Mouse (Mus musculus) embryonic facial prominence, embryonic 13.5 days (tissue): ENCODE measurements around the gene Notch3. TPM values are rescaled to one million over a fixed set of nuclear protein-coding genes. Genes with fewer than 3 reads are reported as not detected.
"Not testable (repeated sequence)": the region's sequence is repeated elsewhere in the genome, so short reads cannot be mapped to it uniquely, and the experiment has no call there.

Experiments
- ATAC-seq: fragments of 200-750 bp; cut with Nextera tagmentation; 2 replicates; pipeline ENCODE4 v1.8.0; 2017; ENCODE audit warnings: low read depth; ENCODE audit not compliant: insufficient number of reproducible peaks, insufficient read depth, low FRiP score, low TSS enrichment
- H3K27ac ChIP-seq: fragments of 300-500 bp; sonication (generic); 2 replicates; pipeline ENCODE4 v1.5.1; 2015; ENCODE audit warnings: moderate library complexity, mild to moderate bottlenecking, inconsistent platforms
- H3K27me3 ChIP-seq: fragments of 300-500 bp; sonication (generic); 2 replicates; pipeline ENCODE4 v1.6.1; 2015; ENCODE audit warnings: mild to moderate bottlenecking, inconsistent platforms
- H3K36me3 ChIP-seq: fragments of 300-500 bp; sonication (generic); 2 replicates; pipeline ENCODE4 v1.6.1; 2015; ENCODE audit warnings: mild to moderate bottlenecking, inconsistent platforms
- H3K4me1 ChIP-seq: fragments of 300-500 bp; sonication (generic); 2 replicates; pipeline ENCODE4 v1.6.1; 2015; ENCODE audit warnings: inconsistent platforms
- H3K4me2 ChIP-seq: fragments of 300-500 bp; sonication (generic); 2 replicates; pipeline ENCODE4 v1.6.1; 2015; ENCODE audit warnings: moderate library complexity, mild to moderate bottlenecking, inconsistent platforms
- H3K4me3 ChIP-seq: fragments of 300-500 bp; sonication (generic); 2 replicates; pipeline ENCODE4 v1.5.1; 2015; ENCODE audit warnings: mild to moderate bottlenecking, inconsistent platforms
- H3K9ac ChIP-seq: fragments of 300-500 bp; sonication (generic); 2 replicates; pipeline ENCODE4 v1.6.1; 2015; ENCODE audit warnings: mild to moderate bottlenecking, inconsistent platforms
- H3K9me3 ChIP-seq: fragments of 300-500 bp; sonication (generic); 2 replicates; pipeline ENCODE4 v1.6.1; 2016; ENCODE audit warnings: inconsistent platforms
- WGBS: fragments of 180-500 bp; shearing (Covaris S2); methylation state at CpG from one replicate; pipeline ENCODE4 v1.1.7; 2015; ENCODE audit warnings: mixed read lengths; 5-methylcytosine and 5-hydroxymethylcytosine counted together
- polyA plus RNA-seq: library from polyadenylated mRNA; unstranded; fragments of >200 nt; fragmentation: Nextera tagmentation; extraction: Ambion mirVana; gene quantifications from 2 replicates; pipeline ENCODE4 v1.2.1, GENCODE M21; 2015

Gene Notch3
- polyA plus RNA-seq, 1 experiment from 2014 or later: 16.1 TPM

- WGBS: 59% methylated on average over 2 of the region's 2 CpGs
- Histone ChIP-seq H3K36me3 (no peaks in the 10 kb centered on the region), H3K27me3 (peaks cover 17% of the 10 kb centered on the region; the same call in 1 of the 2 replicates), H3K27ac (no peak overlapping the region), H3K4me2 (no peak overlapping the region), H3K4me3 (no peak overlapping the region), H3K9ac (no peak overlapping the region), H3K9me3 (no peaks in the 10 kb centered on the region), H3K4me1 (peaks cover 11% of the 10 kb centered on the region)
- no peak for ATAC-seq
Measured at GRCm38 (mm10) chr17:32106358-32106757, 60.3 kb downstream of the Notch3 start.

GRCm38 (mm10) chr17:32103054-32103453 lies 63.6 kb downstream of the Notch3 start:
- WGBS: 21% methylated on average over 4 of the region's 4 CpGs
- Histone ChIP-seq H3K4me1 (peaks cover 12% of the 10 kb centered on the region), H3K4me2 (no peak overlapping the region), H3K4me3 (no peak overlapping the region), H3K27me3 (peaks cover 37% of the 10 kb centered on the region), H3K27ac (no peak overlapping the region), H3K36me3 (no peaks in the 10 kb centered on the region), H3K9me3 (no peaks in the 10 kb centered on the region), H3K9ac (no peak overlapping the region)
- ATAC-seq: no peak

- Histone ChIP-seq H3K27ac (no peak overlapping the region), H3K27me3 (peaks cover 40% of the 10 kb centered on the region), H3K9me3 (no peaks in the 10 kb centered on the region), H3K4me2 (peak overlapping the region; percentile 96), H3K36me3 (no peaks in the 10 kb centered on the region), H3K4me1 (peaks cover 12% of the 10 kb centered on the region), H3K9ac (peak overlapping the region; percentile 70), H3K4me3 (peak overlapping the region; percentile 52)
- WGBS: 1% methylated on average over 44 of the region's 44 CpGs
- peak; percentile 69; the same call in 1 of the 2 replicates for ATAC-seq
Measured at GRCm38 (mm10) chr17:32099943-32100586, 66.6 kb downstream of the Notch3 start.

GRCm38 (mm10) chr17:32099574-32099942 lies 67.1 kb downstream of the Notch3 start:
- H3K4me3 ChIP-seq: peak overlapping the region; percentile 52
- ATAC-seq: no peak
- no peak overlapping the region for H3K27ac ChIP-seq
- H3K36me3 ChIP-seq: no peaks in the 10 kb centered on the region
- H3K4me2 ChIP-seq: peak overlapping the region; percentile 96
- H3K9me3 ChIP-seq: no peaks in the 10 kb centered on the region
- peak overlapping the region; percentile 70 for H3K9ac ChIP-seq
- WGBS: 38% methylated on average over 8 of the region's 8 CpGs
- H3K27me3 ChIP-seq: peaks cover 35% of the 10 kb centered on the region
- H3K4me1 ChIP-seq: peaks cover 12% of the 10 kb centered on the region

GRCm38 (mm10) chr17:32098905-32099304 lies 67.7 kb downstream of the Notch3 start:
- not testable (repeated sequence) for H3K4me3 ChIP-seq, H3K9me3 ChIP-seq, H3K4me2 ChIP-seq, ATAC-seq, H3K36me3 ChIP-seq, H3K27ac ChIP-seq, H3K9ac ChIP-seq
- H3K4me1 ChIP-seq: peaks cover 12% of the 10 kb centered on the region
- WGBS: 85% methylated on average over 6 of the region's 6 CpGs
- H3K27me3 ChIP-seq: peaks cover 35% of the 10 kb centered on the region

- Histone ChIP-seq H3K27ac (no peak overlapping the region), H3K4me1 (peaks cover 12% of the 10 kb centered on the region), H3K9ac (no peak overlapping the region), H3K4me2 (no peak overlapping the region), H3K27me3 (peaks cover 35% of the 10 kb centered on the region), H3K4me3 (no peak overlapping the region), H3K9me3 (no peaks in the 10 kb centered on the region), H3K36me3 (no peaks in the 10 kb centered on the region)
- WGBS: 69% methylated on average over 1 of the region's 1 CpGs
- no peak for ATAC-seq
Measured at GRCm38 (mm10) chr17:32097676-32098075, 69.0 kb downstream of the Notch3 start.

- Histone ChIP-seq H3K4me1 (peaks cover 8% of the 10 kb centered on the region), H3K9ac (no peak overlapping the region), H3K4me3 (no peak overlapping the region), H3K27me3 (0 out of 2 replicates have a peak, but pooled peaks cover 3% of the 10 kb centered on the region), H3K9me3 (no peaks in the 10 kb centered on the region), H3K4me2 (no peak overlapping the region), H3K36me3 (no peaks in the 10 kb centered on the region), H3K27ac (no peak overlapping the region)
- ATAC-seq: no peak
- WGBS: 78% methylated on average over 5 of the region's 5 CpGs
Measured at GRCm38 (mm10) chr17:32092895-32093294, 73.8 kb downstream of the Notch3 start.

GRCm38 (mm10) chr17:32092241-32092619 lies 74.4 kb downstream of the Notch3 start:
- Histone ChIP-seq H3K4me3 (no peak overlapping the region), H3K4me1 (peaks cover 8% of the 10 kb centered on the region)
- 91% methylated on average over 1 of the region's 1 CpGs for WGBS

GRCm38 (mm10) chr17:32091364-32092240 lies 75.0 kb downstream of the Notch3 start:
- peak overlapping the region; percentile 34; the same call in 1 of the 2 replicates for H3K27ac ChIP-seq
- H3K27me3 ChIP-seq, H3K9me3 ChIP-seq, H3K4me1 ChIP-seq, H3K36me3 ChIP-seq: not testable (repeated sequence)
- peak overlapping the region; percentile 52; the same call in 1 of the 2 replicates for H3K9ac ChIP-seq
- 7% methylated on average over 16 of the region's 16 CpGs for WGBS
- ATAC-seq: peak; percentile 80
- peak overlapping the region; percentile 33 for H3K4me3 ChIP-seq
- peak overlapping the region; percentile 62 for H3K4me2 ChIP-seq

More at GRCm38 (mm10) chr17:32092241-32092619, 74.4 kb downstream of the Notch3 start:
- H3K36me3 ChIP-seq: no peaks in the 10 kb centered on the region
- no peaks in the 10 kb centered on the region for H3K9me3 ChIP-seq
- H3K4me2 ChIP-seq: no peak overlapping the region
- no peak for ATAC-seq
- no peak overlapping the region for H3K9ac ChIP-seq
- no peak overlapping the region for H3K27ac ChIP-seq
- H3K27me3 ChIP-seq: no peaks in the 10 kb centered on the region

- peak overlapping the region; percentile 34; the same call in 1 of the 2 replicates for H3K27ac ChIP-seq
- WGBS: 22% methylated on average over 1 of the region's 1 CpGs
- no peaks in the 10 kb centered on the region for H3K27me3 ChIP-seq
- peaks cover 8% of the 10 kb centered on the region for H3K4me1 ChIP-seq
- H3K36me3 ChIP-seq: no peaks in the 10 kb centered on the region
- H3K9me3 ChIP-seq: no peaks in the 10 kb centered on the region
- peak overlapping the region; percentile 33 for H3K4me3 ChIP-seq
- ATAC-seq: no peak
- peak overlapping the region; percentile 62 for H3K4me2 ChIP-seq
- peak overlapping the region; percentile 52; the same call in 1 of the 2 replicates for H3K9ac ChIP-seq
Measured at GRCm38 (mm10) chr17:32091032-32091363, 75.7 kb downstream of the Notch3 start.

GRCm38 (mm10) chr17:32087069-32087468 lies 79.6 kb downstream of the Notch3 start:
- H3K4me3 ChIP-seq: no peak overlapping the region
- 97% methylated on average over 2 of the region's 2 CpGs for WGBS
- no peaks in the 10 kb centered on the region for H3K9me3 ChIP-seq
- no peaks in the 10 kb centered on the region for H3K27me3 ChIP-seq
- no peak overlapping the region for H3K4me2 ChIP-seq
- ATAC-seq: no peak
- H3K4me1 ChIP-seq: peaks cover 8% of the 10 kb centered on the region
- H3K9ac ChIP-seq: no peak overlapping the region
- no peak overlapping the region for H3K27ac ChIP-seq
- no peaks in the 10 kb centered on the region for H3K36me3 ChIP-seq

- ATAC-seq: no peak
- Histone ChIP-seq H3K4me1 (no peaks in the 10 kb centered on the region), H3K36me3 (no peaks in the 10 kb centered on the region), H3K27ac (no peak overlapping the region), H3K9ac (no peak overlapping the region), H3K4me2 (no peak overlapping the region), H3K27me3 (no peaks in the 10 kb centered on the region), H3K4me3 (no peak overlapping the region), H3K9me3 (no peaks in the 10 kb centered on the region)
- WGBS: 96% methylated on average over 2 of the region's 2 CpGs
Measured at GRCm38 (mm10) chr17:32083351-32083750, 83.3 kb downstream of the Notch3 start.
